Mouse (Mus musculus) midbrain, embryonic 16.5 days (tissue): ENCODE results near the gene Asb13. TPM values are rescaled to one million over a fixed set of nuclear protein-coding genes. Genes with fewer than 3 reads are reported as not detected.

Experiments used
- ATAC-seq: fragments of 200-750 bp; cut with Nextera tagmentation; 2 replicates; pipeline ENCODE4 v1.8.0; 2017; ENCODE audit warnings: moderate TSS enrichment
- H3K27ac ChIP-seq: fragments of 300-500 bp; sonication (generic); 2 replicates; pipeline ENCODE4 v1.5.1; 2014; ENCODE audit warnings: mild to moderate bottlenecking, low read length, mixed read lengths
- H3K27me3 ChIP-seq: fragments of 300-500 bp; sonication (generic); 2 replicates; pipeline ENCODE4 v1.6.1; 2014; ENCODE audit warnings: low read depth, low read length, mixed read lengths; ENCODE audit not compliant: control insufficient read depth, insufficient read depth
- H3K36me3 ChIP-seq: fragments of 300-500 bp; sonication (generic); 2 replicates; pipeline ENCODE4 v1.6.1; 2014; ENCODE audit warnings: mild to moderate bottlenecking, low read length, moderate library complexity, mixed read lengths; ENCODE audit not compliant: control insufficient read depth, insufficient read depth
- H3K4me1 ChIP-seq: fragments of 300-500 bp; sonication (generic); 2 replicates; pipeline ENCODE4 v1.6.1; 2014; ENCODE audit warnings: mild to moderate bottlenecking, low read length, mixed read lengths; ENCODE audit not compliant: control insufficient read depth, insufficient read depth
- H3K4me2 ChIP-seq: fragments of 300-500 bp; sonication (generic); 2 replicates; pipeline ENCODE4 v1.6.1; 2014; ENCODE audit warnings: mild to moderate bottlenecking, low read length, mixed read lengths
- H3K4me3 ChIP-seq: fragments of 300-500 bp; sonication (generic); 2 replicates; pipeline ENCODE4 v1.5.1; 2014; ENCODE audit warnings: low read depth, mild to moderate bottlenecking, low read length, moderate library complexity, mixed read lengths
- H3K9ac ChIP-seq: fragments of 300-500 bp; sonication (generic); 2 replicates; pipeline ENCODE4 v1.6.1; 2014; ENCODE audit warnings: low read depth, low read length, mixed read lengths
- H3K9me3 ChIP-seq: fragments of 300-500 bp; sonication (generic); replicated peaks from 2 replicates; pipeline ENCODE4 v1.6.1; 2014; ENCODE audit warnings: mild to moderate bottlenecking, low read length, mixed read lengths; ENCODE audit not compliant: control insufficient read depth, poor library complexity, severe bottlenecking
- WGBS: fragments of 180-500 bp; shearing (Covaris S2); extraction: QIAGEN DNeasy Blood & Tissue Kit; methylation state at CpG from one replicate; pipeline ENCODE4 v1.1.7; 2014; 5-methylcytosine and 5-hydroxymethylcytosine counted together
- polyA plus RNA-seq: library from polyadenylated mRNA; unstranded; fragments of >200 nt; fragmentation: Nextera tagmentation; extraction: Ambion mirVana; gene quantifications from 2 replicates; pipeline ENCODE4 v1.2.1, GENCODE M21; 2015

The Asb13 gene
- polyA plus RNA-seq, 1 experiment from 2014 or later = 21.0 TPM

DNA sequence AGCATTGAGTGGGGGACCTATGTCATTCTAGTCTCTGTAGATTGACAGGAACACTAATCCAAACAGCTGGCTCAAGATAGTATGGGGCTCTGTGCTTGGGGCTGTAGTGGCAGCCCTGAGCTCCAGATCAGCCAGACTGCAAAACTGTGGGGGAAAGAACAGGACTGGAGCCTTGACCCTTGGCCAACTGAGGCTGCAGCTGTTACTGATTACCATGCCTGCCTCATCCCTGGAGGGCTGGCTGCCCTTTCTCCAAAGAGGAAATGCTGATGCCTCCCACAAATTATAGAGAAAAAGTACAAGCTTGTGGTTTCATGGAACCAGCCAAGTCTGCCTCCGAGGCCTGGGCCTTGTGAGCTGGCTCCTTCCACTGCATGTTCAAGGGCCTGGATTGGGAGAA lies 36.2 kb downstream of the Asb13 start:
- WGBS = 83% methylated on average over 1 of the region's 1 CpGs

DNA sequence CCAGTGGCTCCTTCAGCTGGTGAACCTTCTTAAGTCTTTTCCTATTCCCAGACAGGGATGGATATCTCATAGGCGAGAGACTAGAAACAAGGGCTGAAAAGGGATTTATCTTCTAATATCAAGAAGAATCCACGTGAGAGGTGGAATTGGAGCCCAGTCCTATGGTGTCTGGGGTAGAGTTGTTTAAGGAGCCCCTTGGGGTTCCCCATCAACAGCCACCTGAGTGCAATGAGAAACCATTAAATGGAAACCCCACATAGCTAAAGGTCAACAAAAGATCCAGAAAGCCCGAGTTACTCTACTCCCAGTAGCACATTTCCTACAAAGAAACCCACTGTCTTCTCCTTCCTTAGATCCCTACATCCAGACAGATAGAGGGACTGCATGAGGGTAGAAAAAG lies 39.3 kb downstream of the Asb13 start:
- no peaks in the 10 kb centered on the region for H3K36me3 ChIP-seq
- H3K27me3 ChIP-seq = no peaks in the 10 kb centered on the region
- H3K9ac ChIP-seq = no peak overlapping the region
- no peak for ATAC-seq
- peaks cover 2% of the 10 kb centered on the region; the same call in 1 of the 2 replicates for H3K9me3 ChIP-seq
- no peak overlapping the region for H3K4me3 ChIP-seq
- H3K27ac ChIP-seq = no peak overlapping the region
- no peaks in the 10 kb centered on the region for H3K4me1 ChIP-seq
- no peak overlapping the region for H3K4me2 ChIP-seq
- WGBS = 75% methylated on average over 3 of the region's 3 CpGs

More for the DNA sequence above, 36.2 kb downstream of the Asb13 start:
- no peaks in the 10 kb centered on the region for H3K36me3 ChIP-seq
- H3K9me3 ChIP-seq = peaks cover 2% of the 10 kb centered on the region; the same call in 1 of the 2 replicates
- no peaks in the 10 kb centered on the region for H3K4me1 ChIP-seq
- no peaks in the 10 kb centered on the region for H3K27me3 ChIP-seq
- no peak overlapping the region for H3K27ac ChIP-seq
- no peak overlapping the region for H3K4me3 ChIP-seq
- ATAC-seq = no peak
- H3K4me2 ChIP-seq = no peak overlapping the region
- no peak overlapping the region for H3K9ac ChIP-seq

DNA sequence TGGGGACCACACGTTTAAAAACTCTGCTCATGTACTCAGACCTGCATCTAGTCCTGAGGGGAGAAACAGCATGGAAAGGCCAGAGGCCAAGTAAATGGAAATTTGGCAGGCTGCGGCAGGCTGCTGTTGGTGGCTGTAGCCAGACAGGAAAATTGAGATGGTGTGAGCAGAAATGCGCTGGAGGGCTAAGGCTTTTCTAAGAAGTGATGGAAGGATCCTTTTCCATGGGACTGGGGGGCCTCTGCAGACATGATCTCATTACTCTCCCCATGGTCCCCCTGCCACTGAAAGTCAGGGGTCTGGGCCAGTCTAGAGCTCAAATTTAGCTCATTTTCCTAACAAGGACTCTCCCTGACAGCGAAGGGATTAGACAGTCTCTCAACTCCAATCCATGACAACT lies 39.8 kb downstream of the Asb13 start:
- Histone ChIP-seq H3K27ac (no peak overlapping the region), H3K9ac (no peak overlapping the region), H3K27me3 (no peaks in the 10 kb centered on the region), H3K4me1 (no peaks in the 10 kb centered on the region), H3K36me3 (no peaks in the 10 kb centered on the region), H3K9me3 (peaks cover 2% of the 10 kb centered on the region; the same call in 1 of the 2 replicates), H3K4me2 (no peak overlapping the region), H3K4me3 (no peak overlapping the region)
- no peak for ATAC-seq
- 71% methylated on average over 4 of the region's 4 CpGs for WGBS

DNA sequence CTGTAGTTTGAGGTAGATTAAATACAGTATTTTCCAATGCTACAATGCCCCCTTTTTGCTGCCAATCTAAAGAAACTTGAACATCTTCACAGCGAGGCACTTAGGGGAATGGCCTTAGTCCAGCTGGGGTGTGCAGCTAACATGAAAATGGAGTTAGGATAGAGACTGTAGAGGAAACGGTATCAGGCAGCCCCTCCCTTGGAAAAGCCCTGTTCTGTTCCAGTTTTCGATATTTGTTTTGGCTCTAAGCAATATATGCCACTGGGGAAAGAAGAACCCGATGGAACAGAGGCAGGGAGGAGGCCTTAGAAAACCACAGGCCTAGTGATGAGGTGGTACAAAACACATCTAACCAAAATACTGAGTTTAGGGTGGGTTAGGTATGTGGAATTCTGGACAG lies 42.0 kb downstream of the Asb13 start:
- WGBS = 88% methylated on average over 4 of the region's 4 CpGs
- H3K27ac ChIP-seq = no peak overlapping the region
- no peaks in the 10 kb centered on the region for H3K27me3 ChIP-seq
- H3K9ac ChIP-seq = no peak overlapping the region
- H3K4me2 ChIP-seq = no peak overlapping the region
- H3K9me3 ChIP-seq = peaks cover 2% of the 10 kb centered on the region; the same call in 1 of the 2 replicates
- no peaks in the 10 kb centered on the region for H3K4me1 ChIP-seq
- H3K36me3 ChIP-seq = no peaks in the 10 kb centered on the region
- ATAC-seq = no peak
- H3K4me3 ChIP-seq = no peak overlapping the region

GRCm38 (mm10) chr13:3679098-3679497 lies 45.3 kb downstream of the Asb13 start:
- Histone ChIP-seq H3K27ac (no peak overlapping the region), H3K27me3 (no peaks in the 10 kb centered on the region), H3K4me1 (no peaks in the 10 kb centered on the region), H3K9me3 (no peaks in the 10 kb centered on the region), H3K9ac (no peak overlapping the region), H3K36me3 (no peaks in the 10 kb centered on the region), H3K4me3 (no peak overlapping the region), H3K4me2 (no peak overlapping the region)
- 86% methylated on average over 4 of the region's 4 CpGs for WGBS
- no peak for ATAC-seq

GRCm38 (mm10) chr13:3686306-3686705 lies 52.5 kb downstream of the Asb13 start:
- no peak overlapping the region for H3K4me3 ChIP-seq
- H3K9ac ChIP-seq = no peak overlapping the region
- no peaks in the 10 kb centered on the region for H3K9me3 ChIP-seq
- H3K4me1 ChIP-seq = no peaks in the 10 kb centered on the region
- no peak for ATAC-seq
- 55% methylated on average over 1 of the region's 1 CpGs for WGBS
- H3K27ac ChIP-seq = no peak overlapping the region
- no peaks in the 10 kb centered on the region for H3K27me3 ChIP-seq
- no peaks in the 10 kb centered on the region for H3K36me3 ChIP-seq
- H3K4me2 ChIP-seq = no peak overlapping the region

- 14% methylated on average over 11 of the region's 11 CpGs for WGBS
- ATAC-seq = no peak
- no peak overlapping the region for H3K4me2 ChIP-seq
- H3K4me3 ChIP-seq = no peak overlapping the region
- 0 out of 2 replicates have a peak, but pooled peaks cover 2% of the 10 kb centered on the region for H3K4me1 ChIP-seq
- H3K36me3 ChIP-seq = no peaks in the 10 kb centered on the region
- H3K27me3 ChIP-seq = no peaks in the 10 kb centered on the region
- no peak overlapping the region for H3K9ac ChIP-seq
- H3K27ac ChIP-seq = no peak overlapping the region
- no peaks in the 10 kb centered on the region for H3K9me3 ChIP-seq
Observed at GRCm38 (mm10) chr13:3694599-3695343, 60.9 kb downstream of the Asb13 start.

DNA sequence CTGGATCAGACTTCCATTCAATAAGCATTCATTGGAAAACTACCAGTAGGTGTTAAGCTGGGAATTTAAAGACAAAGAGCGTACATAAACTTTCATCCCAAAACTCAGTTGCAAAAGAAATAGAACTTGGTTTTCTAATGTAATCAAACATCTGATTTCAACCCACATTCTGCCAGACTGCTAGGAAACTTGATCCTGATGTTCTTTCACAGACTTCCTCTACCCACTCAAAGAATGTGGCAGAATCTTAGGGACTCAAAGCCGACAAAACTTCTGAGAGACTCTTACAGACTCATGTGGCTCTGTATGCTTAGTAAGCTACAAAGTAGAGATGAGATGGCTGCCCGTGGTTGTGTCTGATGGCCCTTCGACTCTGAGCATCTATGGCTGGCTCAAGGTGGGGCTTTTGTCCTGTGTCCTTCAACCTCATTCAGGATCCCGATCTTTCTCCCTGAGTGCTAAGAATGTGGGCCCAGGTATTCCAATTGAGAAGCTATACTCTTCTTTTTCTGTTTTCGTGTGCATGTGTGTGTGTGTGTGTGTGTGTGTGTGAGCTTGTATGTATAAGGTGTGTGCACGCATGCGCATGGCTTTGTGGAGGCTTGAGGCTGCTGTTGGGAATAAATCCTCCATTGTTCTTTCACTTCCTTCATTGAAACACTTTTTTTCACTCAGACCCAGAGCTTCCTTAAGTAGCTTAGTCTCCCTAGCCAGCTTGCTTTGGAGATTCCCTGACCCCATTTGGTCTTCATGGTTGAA lies 63.3 kb downstream of the Asb13 start:
- ATAC-seq = no peak
- WGBS = 77% methylated on average over 8 of the region's 8 CpGs
- Histone ChIP-seq H3K9me3 (no peaks in the 10 kb centered on the region), H3K4me1 (0 out of 2 replicates have a peak, but pooled peaks cover 2% of the 10 kb centered on the region), H3K27ac (no peak overlapping the region), H3K36me3 (no peaks in the 10 kb centered on the region), H3K4me2 (no peak overlapping the region), H3K27me3 (no peaks in the 10 kb centered on the region), H3K4me3 (no peak overlapping the region), H3K9ac (no peak overlapping the region)

DNA sequence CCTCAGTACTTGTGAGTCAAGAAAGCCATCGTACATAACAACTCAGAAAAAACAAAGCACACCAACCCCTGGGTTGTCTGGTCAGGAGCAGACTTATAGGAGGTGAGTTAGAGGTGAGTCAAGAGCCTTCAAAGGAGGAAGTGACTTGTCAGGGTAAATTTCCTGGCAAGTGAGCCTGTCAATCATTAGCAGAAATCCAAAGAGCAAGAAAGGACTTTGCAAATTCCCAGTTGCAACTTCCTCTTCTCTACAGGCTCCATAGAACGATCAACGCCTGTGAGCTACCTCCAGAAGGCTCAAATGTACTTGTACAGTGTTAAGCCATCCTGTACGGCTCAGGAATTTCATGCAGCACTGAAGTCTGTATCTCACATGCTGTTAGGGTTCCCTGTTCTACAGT lies 66.9 kb downstream of the Asb13 start:
- Histone ChIP-seq H3K9me3 (no peaks in the 10 kb centered on the region), H3K9ac (no peak overlapping the region), H3K4me2 (no peak overlapping the region), H3K27me3 (no peaks in the 10 kb centered on the region), H3K27ac (no peak overlapping the region), H3K4me1 (no peaks in the 10 kb centered on the region), H3K4me3 (no peak overlapping the region), H3K36me3 (no peaks in the 10 kb centered on the region)
- no peak for ATAC-seq
- 89% methylated on average over 4 of the region's 4 CpGs for WGBS
